Mouse (Mus musculus) layer of hippocampus, adult 9-11 months (tissue): Measurements from ENCODE around the gene Rplp2.

ENCODE experiments used
- DNase-seq: peaks from one replicate; pipeline ENCODE4 v3.0.0; 2022

Rplp2 gene

DNA sequence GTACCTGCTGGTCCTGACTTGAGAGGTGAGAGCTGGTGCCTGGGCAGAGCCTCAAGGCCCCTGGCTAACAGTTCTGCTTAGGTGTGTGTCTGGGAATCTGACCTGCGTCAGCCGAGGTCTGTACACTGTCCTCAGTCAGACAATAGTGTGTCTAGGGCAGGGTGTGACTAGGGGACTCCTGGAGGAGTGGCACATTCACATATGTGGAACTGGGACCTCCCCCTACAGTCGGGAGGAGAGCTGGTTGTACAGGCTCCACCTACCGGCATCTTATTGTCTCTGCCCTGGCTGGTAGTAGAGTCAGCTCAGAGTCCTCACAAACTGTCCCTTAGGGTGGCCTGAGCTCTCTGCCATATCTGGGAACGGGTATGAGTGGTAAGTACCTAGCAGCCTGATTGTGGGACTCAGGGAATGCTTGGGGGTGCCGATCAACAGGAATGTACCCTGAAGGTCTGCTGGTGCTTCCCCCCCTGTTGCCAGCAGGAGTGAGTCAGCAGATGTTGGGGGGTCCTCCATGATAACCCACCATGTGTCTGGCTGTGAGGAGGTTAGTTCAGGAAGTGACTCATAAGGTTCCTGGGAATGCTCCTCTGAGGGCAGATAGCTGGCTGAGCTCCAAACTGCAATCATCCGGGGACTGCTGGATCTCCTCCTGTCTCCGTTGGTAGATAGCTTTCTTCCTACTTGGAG lies 21.5 kb downstream of the Rplp2 start:
- peak; percentile 70 for DNase-seq

DNA sequence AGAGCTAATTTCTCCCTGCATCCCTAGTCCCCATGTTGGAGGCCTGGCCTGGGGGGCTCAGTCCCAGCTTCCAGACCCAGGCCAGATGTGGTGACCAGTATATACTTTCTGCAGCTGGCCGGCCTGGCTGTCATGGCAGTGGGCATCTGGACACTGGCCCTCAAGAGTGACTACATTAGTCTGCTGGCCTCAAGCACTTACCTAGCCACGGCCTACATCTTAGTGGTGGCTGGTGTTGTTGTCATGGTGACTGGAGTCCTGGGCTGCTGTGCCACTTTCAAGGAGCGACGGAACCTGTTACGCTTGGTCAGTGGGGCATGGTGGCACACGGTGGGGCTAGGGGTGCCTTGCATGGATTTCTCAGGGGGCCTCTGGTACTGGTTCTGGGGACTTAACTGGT lies 22.2 kb downstream of the Rplp2 start:
- DNase-seq, result no peak

DNA sequence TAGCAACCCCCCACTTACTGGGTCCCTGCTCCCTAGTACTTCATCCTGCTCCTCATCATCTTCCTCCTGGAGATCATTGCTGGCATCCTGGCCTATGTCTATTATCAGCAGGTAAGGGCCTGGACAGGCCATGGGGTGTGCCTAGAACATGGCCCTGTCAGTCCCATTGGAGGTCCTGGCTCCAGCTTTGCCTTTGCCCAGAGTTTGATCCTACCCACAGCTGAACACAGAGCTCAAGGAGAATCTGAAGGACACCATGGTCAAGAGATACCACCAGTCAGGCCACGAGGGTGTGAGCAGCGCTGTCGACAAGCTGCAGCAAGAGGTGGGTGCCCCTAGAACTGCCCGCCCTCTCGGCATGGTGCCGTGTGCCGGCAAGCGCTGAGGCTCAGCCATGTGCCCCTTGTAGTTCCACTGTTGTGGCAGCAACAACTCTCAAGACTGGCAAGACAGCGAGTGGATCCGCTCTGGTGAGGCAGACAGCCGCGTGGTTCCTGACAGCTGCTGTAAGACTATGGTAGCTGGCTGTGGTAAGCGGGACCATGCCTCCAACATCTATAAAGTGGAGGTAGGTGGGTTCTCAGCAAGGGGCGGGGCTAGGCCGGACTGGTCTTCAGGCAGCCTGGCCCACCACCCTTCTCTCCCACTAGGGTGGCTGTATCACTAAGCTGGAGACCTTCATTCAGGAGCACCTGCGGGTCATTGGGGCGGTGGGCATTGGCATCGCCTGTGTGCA lies 22.9 kb downstream of the Rplp2 start:
- no peak for DNase-seq

DNA sequence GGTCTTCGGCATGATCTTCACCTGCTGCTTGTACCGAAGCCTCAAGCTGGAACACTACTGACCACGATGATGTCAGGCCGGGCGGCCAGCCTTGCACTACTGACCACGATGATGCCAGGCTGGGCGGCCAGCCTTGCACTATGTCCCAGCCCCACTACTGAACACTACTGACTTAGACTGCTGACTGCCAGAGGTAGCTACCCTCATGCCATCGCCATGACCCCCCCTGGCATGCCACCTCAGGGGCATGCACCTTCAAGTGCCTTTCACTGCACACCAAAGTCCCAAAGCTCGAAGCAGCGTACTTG lies 23.4 kb downstream of the Rplp2 start:
- no peak for DNase-seq

DNA sequence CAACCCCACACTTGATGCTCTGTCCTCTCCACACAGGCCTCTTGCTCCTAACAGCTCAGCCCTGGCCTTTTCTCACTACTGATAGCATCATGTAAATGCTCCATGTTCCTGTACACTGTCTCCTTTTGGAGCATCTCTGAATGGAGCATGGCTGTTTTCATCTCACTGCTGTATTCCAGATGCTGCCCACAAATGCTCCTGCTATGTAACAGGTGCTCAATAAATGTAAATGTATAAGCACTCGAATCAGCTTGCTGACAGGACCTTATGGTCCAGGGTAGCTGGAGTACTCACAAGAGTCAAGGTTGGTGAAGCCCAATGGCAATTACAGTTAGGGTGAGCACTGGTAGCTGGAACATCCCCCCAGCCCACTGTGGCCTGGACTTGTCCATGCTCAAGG lies 24.1 kb downstream of the Rplp2 start:
- DNase-seq, result no peak

DNA sequence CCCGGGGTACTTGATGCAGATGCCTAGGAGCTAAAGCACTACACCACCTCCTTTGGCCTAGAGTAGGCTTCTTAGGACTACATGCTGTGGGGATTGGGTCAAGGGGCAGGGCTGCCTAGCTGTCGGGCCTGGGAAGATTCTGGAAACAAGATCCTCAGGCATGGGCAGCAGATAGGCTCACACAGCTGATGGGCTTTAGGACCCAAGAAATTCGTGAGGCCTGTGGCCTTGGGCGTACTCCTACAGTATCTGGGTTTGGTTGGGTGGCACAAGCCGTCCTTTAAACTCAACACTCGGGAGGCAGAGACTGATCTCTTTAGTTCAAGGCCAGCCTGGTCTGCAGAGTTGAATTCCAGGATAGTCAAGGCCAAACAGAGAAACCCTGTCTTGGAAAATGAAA lies 25.1 kb downstream of the Rplp2 start:
- DNase-seq, result no peak

DNA sequence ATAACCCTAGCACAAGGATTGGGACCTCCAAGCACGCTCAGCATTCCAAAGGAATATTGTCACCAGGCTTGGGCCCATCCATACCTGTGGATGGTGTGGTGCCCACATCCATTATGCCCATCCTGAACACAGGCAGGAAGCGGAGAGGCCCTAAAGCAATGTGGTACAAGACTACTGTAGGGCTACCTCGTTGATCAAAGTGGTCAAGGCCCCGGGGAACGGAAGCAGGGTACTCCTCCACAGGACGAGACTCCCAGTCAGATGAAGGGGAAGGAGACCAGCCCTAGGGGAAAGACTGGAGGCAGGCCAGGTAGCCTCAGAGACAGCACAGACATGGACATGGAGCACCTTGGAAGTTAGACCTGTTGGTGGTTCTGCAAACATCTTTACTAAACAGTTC lies 25.6 kb downstream of the Rplp2 start:
- no peak for DNase-seq

DNA sequence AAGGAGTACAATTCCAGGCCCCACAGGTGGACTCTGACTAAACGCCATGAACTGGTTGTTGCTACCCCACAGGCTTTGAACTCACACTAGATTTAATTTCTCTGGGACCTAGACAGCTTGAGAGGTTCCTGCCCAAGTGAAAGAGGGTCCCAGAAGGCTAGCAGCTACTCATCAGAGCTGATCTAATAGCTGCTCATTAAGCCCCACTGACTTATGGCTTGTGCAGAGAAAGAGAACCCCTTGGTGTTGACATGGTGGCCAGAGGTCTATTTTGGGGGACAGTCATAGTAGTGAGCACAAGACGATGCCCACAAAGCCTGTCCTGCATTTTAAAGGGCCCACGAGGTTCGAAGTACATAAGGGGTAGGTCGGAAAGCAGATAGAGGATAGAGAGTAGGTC lies 27.0 kb downstream of the Rplp2 start:
- no peak for DNase-seq

DNA sequence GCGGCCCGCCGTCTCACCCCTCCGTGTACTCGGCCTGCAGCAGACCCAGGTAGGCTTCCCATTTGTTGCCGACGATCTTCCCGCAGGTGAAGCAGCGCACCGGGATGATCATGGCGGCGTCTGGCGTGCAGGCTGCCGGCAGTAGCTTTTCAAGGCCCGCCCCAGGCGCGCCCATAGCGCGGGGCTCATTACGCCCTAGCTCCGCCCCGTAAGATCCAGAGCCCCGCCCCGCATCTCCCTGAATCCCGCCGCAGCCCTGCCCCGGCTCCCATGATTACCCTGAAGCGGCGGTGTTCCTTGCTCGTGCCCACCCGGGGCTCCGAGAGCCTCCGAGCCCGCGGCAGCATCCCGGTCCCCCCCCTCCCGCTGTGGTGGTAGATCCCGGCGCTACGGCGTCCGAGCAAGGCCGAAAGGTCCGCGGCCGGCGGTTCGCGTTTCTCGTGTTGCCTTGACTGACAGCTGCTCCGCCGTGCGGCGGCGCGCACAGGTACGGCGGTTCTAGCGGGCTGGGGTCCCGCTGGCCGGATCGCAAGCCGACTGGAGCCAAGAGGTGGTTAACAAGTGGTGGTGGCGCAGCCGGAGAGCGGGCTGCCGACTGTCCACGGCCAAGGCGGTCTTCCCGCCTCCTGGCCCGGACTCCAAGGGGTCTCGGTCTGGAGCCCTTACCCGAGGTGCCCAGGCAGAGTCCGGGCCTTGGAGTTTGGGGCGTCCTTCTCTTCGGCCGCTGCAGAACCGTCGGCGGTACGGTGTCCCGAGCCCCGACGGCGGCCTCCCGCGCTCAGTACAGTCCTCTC lies 28.0 kb downstream of the Rplp2 start, which contains the start of the genes Polr2l and Tspan4:
Gene Polr2l, minus strand, starts transcription at position 122 of the 794 bp plus-strand sequence.
Gene Tspan4, plus strand, starts transcription at position 230 of the 794 bp plus-strand sequence.
- peak; percentile 79 for DNase-seq

DNA sequence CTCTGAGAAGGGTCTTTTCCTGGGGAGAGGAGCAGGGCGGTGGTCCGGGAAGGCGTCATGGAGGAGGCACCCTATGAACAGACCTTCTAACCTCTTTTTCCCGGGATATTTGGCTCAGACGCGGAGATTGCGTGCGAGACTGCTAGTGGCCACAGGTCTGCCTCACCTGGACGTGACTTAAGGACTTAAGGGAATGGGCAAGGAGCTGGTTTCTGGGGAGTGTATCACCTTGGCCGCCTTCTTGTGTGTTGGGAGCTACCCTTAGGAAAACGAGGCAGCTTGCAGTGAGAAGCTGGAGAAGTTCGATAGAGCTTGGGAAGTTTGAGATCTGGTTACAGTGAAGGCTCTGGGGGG lies 28.6 kb downstream of the Rplp2 start:
- DNase-seq, result no peak

DNA sequence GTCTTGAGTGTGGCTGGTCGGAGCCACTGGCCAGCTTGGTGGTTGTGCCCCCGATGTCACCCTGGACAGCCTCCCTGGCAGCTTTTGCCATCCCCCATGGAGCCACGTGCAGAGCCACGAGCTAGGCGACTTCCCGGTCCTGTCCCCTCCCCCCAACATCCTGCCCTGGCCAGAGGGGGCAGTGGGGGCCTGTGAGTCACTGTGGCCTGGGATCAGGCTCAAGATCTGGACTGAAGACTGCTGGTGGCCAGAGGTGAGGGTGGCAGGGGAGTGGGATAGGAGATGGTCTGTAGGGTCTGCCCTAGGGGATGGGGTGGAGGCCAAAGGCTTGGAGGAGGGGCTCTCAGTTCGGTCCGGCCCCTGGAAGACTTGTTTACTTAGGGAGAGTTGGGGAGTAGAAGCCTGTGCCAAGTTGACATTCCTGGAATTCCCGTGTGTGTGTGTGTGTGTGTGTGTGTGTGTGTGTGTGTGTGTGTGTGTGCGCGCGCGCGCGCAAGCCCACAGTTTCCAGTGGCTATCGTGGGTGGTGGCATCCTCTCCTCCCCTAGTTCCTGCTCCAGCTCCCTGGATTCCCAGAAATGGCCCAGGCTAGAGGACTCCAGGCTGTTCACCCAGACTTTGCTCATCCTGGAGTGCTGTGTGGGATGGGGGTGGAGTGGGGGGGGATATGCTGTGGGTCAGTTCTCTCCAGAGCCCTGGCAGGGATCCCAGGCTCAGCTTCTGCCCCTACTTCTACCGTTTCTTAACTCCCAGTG lies 29.2 kb downstream of the Rplp2 start:
- peak; percentile 68 for DNase-seq

DNA sequence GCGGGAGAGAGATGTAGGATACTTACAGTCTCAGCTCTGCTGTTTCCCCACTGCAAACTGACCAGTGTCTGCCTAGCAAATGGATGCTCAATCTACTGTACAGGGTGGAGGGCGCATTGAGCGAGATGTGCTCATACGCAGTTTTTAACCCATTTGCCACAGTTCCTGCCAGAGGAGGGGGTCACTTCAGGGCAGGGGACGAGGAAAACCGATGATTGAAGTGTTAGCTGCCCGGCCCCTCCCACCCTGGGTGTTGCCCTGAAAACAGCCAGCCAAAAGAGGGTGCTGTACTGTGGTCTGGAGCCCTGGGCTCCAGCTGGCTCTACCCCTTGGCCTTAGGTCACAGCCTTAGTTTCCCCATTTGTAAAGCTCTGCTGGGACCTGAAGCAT lies 29.8 kb downstream of the Rplp2 start:
- no peak for DNase-seq

DNA sequence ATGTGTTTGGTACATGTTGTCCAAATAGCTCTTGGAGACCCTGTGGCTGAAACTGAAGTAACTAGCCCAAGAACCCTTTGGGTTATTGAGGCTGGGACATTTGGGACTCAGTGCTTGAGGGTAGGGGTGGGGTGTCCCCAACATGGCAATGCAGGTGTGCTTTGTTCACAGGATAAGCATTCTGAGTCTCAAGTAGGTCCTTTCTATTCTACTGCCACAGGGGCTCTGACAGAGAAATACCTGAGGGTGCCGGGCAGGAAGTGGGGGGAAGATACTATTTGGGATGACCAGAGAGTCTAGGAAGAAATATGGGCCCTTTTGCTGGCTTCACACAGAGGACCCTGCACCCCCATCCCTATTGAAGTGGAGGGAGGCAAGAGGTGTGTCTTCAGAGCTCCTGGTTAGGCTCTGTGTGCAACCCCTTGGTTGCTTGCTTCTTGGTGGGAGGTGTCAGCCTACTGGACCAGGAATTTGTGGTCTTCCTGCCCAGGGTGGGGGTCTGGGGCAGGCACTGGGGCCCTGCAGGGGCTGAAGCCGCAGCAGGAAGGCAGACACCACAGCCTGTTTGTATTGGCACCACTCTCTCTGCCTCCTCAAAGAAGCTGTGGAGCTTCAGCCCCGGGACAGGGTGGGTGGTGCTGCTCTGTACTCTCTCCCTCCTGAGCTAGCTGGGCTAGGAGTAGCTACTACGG lies 30.6 kb downstream of the Rplp2 start:
- no peak for DNase-seq

DNA sequence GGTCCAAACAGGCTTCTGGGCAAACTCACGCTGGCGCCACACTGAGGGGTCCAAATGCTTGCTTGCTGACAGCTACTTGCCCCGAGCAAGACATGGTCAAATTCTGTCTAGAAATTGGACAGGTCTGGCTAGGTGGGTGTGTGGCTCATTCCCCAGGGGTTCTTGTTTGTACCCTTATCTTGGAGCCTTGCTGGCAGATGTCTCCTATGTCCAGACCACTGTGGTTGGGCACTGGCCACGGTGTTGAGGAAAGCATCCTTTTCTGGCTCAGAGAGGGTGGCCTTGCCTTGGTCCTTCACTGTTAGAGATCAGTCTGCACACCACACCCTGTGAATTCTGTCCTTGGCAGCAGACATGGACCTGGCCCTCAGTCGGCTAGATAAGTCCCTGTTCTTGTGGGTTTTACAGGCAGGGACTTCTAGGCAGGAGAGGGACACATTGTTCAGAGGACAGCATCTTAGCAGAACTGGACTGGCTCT lies 31.1 kb downstream of the Rplp2 start:
- no peak for DNase-seq

DNA sequence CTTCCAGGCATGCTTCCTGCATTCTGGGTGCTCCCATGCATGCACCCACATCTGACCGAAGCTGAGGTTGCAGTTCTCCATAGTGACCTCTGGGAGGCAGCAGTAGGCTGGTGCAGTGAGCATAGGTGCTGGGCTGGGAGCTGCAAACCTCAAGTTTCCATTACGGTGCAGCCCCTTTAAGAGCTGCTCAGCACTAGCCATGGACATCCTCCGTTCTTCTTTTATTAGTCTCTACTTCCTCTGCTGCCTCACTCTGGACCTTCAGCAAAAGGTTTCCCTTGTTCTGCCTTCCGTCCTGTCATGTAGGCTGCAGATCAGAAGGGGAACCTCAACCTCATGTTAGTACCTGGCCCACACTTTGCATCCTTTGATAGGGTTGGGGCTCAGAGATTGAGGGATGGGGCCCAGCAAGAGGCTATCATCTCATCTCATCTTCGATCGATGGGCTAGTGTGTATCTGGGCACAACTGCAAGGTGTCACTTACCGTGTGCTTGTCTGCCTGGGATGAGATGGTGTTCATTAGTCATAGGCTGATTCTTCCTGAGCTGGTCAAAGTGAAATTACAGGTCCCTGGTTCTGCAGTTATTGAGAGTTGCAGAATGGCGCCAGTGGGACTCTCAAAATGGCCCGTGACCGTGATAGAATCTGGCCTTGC lies 33.8 kb downstream of the Rplp2 start:
- peak; percentile 80 for DNase-seq

DNA sequence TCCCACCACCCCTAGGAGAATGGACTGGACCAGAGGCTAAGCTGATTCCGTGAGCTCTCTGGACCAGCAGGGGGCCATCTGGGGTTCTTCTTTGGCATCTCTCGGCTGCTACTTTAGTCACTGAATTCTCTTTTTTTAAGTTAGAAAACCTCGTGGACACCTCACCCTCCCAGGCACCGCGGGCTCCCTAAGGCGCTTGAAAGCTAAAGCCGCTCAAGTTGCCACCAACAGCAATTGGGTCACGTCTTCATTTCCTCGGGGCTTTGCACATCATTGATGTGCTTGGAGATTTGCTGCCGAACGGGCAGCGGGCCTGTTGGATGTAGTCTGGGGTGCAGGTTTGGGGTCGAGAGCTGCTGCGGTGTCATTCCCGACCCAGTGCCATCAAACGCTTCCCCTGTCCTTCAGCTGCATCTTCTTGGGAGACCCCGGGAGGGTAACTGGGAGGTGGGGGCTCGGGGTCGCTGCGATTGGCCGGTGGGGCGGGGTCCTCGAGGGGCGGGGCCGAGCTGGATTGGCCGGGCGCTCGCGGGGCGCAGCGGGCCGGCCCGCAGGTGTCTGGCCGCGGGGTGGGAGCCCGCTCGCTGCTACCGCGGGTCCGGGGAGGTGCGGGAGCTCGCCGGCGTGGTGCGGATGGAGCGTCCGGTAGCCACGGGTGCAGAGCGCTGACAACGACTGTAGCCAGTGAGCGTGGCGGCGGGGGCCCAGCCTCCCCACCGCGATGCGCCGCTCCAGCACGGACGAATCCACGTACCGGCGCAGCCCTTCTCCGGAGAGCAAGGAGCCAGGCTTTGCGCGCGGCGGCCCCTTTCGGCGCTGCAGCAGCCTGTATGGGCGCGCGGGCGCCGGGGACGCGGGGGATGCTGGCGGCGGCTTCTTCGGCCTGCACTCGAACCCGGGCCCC lies 34.6 kb downstream of the Rplp2 start:
- DNase-seq, result no peak

DNA sequence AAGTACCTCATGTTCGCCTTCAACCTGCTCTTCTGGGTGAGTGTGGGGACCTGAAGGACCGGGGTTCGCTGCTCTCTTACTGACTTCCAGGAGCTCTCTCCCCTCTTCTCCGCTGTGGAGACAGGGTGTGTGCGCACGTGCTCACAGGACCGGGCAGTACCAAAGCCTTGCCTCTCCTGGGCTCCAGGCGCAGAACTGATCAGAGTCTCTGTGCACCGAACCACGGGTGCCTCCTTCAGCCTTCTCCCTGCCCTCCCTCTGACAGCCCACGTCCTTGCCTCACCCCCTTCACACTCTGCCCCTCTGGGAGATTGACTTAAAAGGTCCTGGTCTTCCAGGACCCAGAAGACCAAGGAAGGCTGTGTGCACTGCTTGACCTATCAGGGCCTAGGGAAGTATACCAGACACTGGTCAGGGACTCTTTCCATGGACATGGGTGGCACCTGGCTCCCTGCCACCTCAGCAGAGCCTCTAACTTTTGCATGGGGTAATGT lies 35.4 kb downstream of the Rplp2 start:
- no peak for DNase-seq

DNA sequence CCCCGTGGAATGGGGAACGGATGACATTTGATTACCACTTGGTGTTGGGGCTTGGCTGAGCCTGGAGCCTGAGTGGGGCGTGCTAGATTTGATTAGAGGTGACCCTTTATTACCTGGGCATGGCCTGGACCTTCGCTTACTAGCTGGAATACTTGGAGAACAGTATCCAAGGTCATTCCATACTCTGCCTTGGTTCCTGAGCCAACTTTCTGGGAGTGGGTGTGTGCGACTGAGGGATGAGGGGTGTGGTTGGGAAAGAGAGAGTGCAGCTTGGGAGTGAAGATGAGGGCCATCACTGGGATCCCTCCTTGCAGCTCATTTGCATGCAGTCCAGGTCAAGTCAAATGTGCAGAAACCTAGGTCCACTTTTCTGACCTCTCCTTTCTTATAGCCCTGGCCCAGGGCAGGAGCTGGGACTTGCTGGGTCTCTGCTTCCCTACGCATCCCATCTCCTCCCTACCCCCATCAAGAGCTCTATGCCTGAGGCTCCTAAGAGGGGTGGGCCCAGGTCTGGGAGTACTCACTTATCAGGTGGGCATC lies 36.0 kb downstream of the Rplp2 start:
- DNase-seq, result no peak

DNA sequence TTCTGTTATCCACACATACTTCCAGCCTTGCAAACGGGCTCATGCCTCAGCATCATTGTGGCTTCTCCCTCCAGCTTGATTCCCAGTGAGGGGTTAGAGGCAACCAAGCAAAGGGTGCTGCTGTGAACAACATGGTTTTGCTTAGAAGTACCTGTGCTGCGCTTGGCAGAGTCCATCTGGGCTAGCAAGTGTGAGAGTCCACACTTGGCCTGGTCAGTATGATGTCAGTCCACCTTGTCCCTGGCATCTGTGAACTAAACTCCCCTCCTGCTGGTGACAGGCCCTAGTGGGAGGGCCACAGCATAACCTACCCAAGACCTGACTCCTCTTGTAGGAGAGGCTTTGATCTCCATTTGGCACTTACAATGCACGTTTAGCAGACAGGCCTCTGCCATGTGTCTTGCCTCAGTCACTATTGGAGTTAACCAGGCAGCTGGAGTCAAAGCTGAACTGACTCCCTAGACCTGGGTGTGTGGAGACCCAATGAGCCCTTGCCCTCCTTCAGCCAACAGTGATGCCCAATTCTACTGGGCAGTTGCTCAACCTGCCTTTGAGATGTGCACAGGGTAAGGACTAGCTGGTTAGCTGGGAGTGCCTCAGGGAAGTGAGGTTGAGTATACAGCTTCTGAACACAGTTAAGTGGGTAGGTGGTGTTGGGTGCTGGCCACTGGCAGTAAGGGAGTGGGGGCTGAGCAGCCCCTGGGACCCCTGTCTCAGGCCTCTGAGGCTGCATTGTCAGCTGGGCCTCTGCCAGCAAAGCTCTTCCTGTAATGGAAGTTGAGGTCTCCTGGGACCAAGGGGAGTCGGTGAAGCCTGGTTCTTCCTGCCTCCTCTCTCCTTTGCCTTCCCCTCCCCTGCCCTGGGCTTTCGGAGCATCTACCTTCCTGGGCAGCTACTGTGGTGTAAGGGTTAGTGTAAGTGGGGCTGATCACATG lies 37.3 kb downstream of the Rplp2 start:
- DNase-seq, result no peak
